Comparison of ENCODE assay signal across 18 mouse cellular contexts in genomic region chr13:113486368-113486955, GRCm38 (mm10).
A peak's percentile ranks its signal among the peaks of the same experiment; 100 is the strongest.
DNase-seq lines count a peak whose midpoint lies in the region; ATAC-seq and TF ChIP-seq lines count a peak whose summit lies in the region.
"Had no signal": no experiment of that assay in that cellular context is flagged by ENCODE, and none has a peak within 500 bp of the region (broad histone marks: within the 10 kb centered on the region; RNA-seq: fewer than 3 reads in every experiment).

No protein-coding gene starts in this region.

- no peak overlapping the region for H3K4me2 ChIP-seq in intestine, embryonic 15.5 days (replicated peaks)
- H3K4me2 ChIP-seq: embryonic facial prominence, embryonic 12.5 days; heart, embryonic 13.5 days; limb, embryonic 13.5 days; lung, embryonic 14.5 days; midbrain, embryonic 15.5 days; stomach, embryonic 15.5 days had no signal

- no peak for TF ChIP-seq POLR2A in bone marrow, adult 2 months (IDR thresholded peaks at IDR 0.05; ENCODE audit: borderline replicate concordance, control insufficient read depth, low read depth, low read length)

- no peak for TF ChIP-seq CTCF in bone marrow, adult 2 months (IDR thresholded peaks at IDR 0.05; ENCODE audit: control insufficient read depth, insufficient read depth, low read length)

- no peak overlapping the region for H3K9ac ChIP-seq in intestine, embryonic 15.5 days
- H3K9ac ChIP-seq: embryonic facial prominence, embryonic 12.5 days; heart, embryonic 13.5 days; limb, embryonic 13.5 days; lung, embryonic 14.5 days; midbrain, embryonic 15.5 days; stomach, embryonic 15.5 days had no signal

- 15% methylated on average over 6 of the region's 6 CpGs for WGBS in bone marrow, adult 2 months
- WGBS in intestine, embryonic 15.5 days: 74% methylated on average over 6 of the region's 6 CpGs

- peak; percentile 20 to 26 for DNase-seq in kidney, postnatal 36 days
- no peak for DNase-seq in kidney, adult 18-20 months
- peak; percentile 53 for DNase-seq in brain, adult 2 months (ENCODE audit: low read depth, low spot score)
- DNase-seq in cerebellum, adult 8-10 months: no peak
- DNase-seq: cerebellum, adult 11-12 months; heart, postnatal 4 days; lung, embryonic 14.5 days; thymus, adult 2 months had no signal

- no peaks in the 10 kb centered on the region for H3K36me3 ChIP-seq in intestine, embryonic 15.5 days
- H3K36me3 ChIP-seq: embryonic facial prominence, embryonic 12.5 days; limb, embryonic 13.5 days; midbrain, embryonic 15.5 days; stomach, embryonic 15.5 days had no signal

- no peaks in the 10 kb centered on the region for H3K9me3 ChIP-seq in intestine, embryonic 15.5 days
- H3K9me3 ChIP-seq: midbrain, embryonic 15.5 days; stomach, embryonic 15.5 days had no signal

- peaks cover 4% of the 10 kb centered on the region; the same call in 1 of the 2 replicates for H3K4me1 ChIP-seq in bone marrow, adult 2 months (ENCODE audit: control insufficient read depth, insufficient read depth, low read length)
- H3K4me1 ChIP-seq in intestine, embryonic 15.5 days (replicated peaks): no peaks in the 10 kb centered on the region
- H3K4me1 ChIP-seq: embryonic facial prominence, embryonic 12.5 days; megakaryocyte, embryonic 14.5 days; midbrain, embryonic 15.5 days had no signal

- H3K4me3 ChIP-seq in bone marrow, adult 2 months (replicated peaks; ENCODE audit: control insufficient read depth, low read depth, low read length): no peak overlapping the region
- H3K4me3 ChIP-seq in intestine, embryonic 15.5 days (replicated peaks): no peak overlapping the region
- H3K4me3 ChIP-seq: embryonic facial prominence, embryonic 12.5 days; heart, embryonic 13.5 days; limb, embryonic 13.5 days; megakaryocyte, embryonic 14.5 days; midbrain, embryonic 15.5 days; stomach, embryonic 15.5 days had no signal

- ATAC-seq in megakaryocyte, adult 5-6 weeks (ENCODE audit: poor library complexity, severe bottlenecking): peak; percentile 61
- ATAC-seq in intestine, embryonic 15.5 days: no peak
- ATAC-seq: midbrain, embryonic 15.5 days had no signal

- H3K27me3 ChIP-seq in intestine, embryonic 15.5 days (replicated peaks): no peaks in the 10 kb centered on the region
- H3K27me3 ChIP-seq: embryonic facial prominence, embryonic 12.5 days; heart, embryonic 13.5 days; limb, embryonic 13.5 days; megakaryocyte, embryonic 14.5 days; midbrain, embryonic 15.5 days; stomach, embryonic 15.5 days had no signal

- peak overlapping the region; percentile 21; the same call in 1 of the 2 replicates for H3K27ac ChIP-seq in bone marrow, adult 2 months (ENCODE audit: control insufficient read depth, insufficient read depth, low read depth, low read length, poor library complexity)
- H3K27ac ChIP-seq in intestine, embryonic 15.5 days: no peak overlapping the region
- H3K27ac ChIP-seq: embryonic facial prominence, embryonic 12.5 days; heart, embryonic 13.5 days; kidney, postnatal 0 days; limb, embryonic 13.5 days; midbrain, embryonic 15.5 days; stomach, embryonic 15.5 days had no signal

Comparison
In these comparisons a context has a peak if more than half of its experiments do, and no peak if none do; other contexts are left out.
1. DNase-seq: peak in kidney, postnatal 36 days (2 of 2) and brain, adult 2 months (single experiment); none in kidney, adult 18-20 months (single experiment) and cerebellum, adult 8-10 months (single experiment).